Mouse (Mus musculus): ENCODE results near the gene Fli1.

GRCm38 (mm10) chr9:32534025-32534615 lies 8.5 kb downstream of the Fli1 start:
- TF ChIP-seq POLR2A (IDR thresholded peaks at IDR 0.05; ENCODE audit: low read depth, low read length) (no peak), CTCF (IDR thresholded peaks at IDR 0.05; ENCODE audit: extremely low read depth, insufficient read depth, insufficient read length, insufficient replicate concordance) (no peak)
